Mouse (Mus musculus) adrenal gland (tissue): ENCODE data around the gene Rpp14.
"Not testable (repeated sequence)": the region's sequence is repeated elsewhere in the genome, so short reads cannot be mapped to it uniquely, and the experiment has no call there.

Source experiments
- intact Hi-C: fragments of 180-260 bp; cut with DNase I; formaldehyde crosslinking; loops from one replicate; pipeline ENCODE4 v1.15.1; 2025

Gene Rpp14

DNA sequence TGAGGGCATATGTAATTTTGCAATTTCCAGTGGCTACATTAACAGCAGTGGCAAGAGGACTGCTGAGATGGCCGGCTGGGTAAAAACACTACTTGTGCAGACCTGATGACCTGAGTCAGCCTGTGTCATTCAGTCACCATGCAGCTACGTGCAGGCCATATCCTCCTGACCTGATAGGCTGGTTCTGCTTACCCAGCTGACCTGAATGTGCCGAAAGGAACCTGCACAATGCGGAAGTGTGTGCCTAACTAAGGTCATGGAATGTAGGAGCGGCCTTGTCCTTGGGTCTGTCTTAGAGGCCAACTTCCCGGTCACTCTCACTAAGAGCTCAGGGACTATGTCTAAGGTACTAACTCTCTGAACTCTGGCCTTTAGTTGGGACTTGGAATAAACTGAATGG is 31.4 kb downstream of the Rpp14 start:
- intact Hi-C loops: no loop called here

DNA sequence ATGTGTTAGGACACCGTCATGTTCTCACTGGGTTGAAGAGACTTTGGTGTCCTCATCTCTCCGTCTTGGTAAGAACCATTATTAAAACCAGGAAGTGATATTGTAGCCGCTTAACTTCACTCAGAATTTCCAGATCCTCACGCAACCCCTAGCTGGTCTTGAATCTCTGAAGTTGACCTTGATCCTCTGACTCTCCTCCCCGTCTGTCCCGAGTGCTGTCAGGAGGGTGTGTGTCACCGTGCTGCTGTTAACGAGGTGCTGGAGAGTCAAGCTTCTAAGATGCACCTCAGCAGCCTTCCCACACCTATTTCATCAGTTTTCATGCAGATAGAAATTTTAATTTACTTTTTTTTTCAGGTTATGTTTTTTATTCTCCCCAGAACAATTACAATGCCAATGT is 31.9 kb downstream of the Rpp14 start:
- intact Hi-C loops: no loop called here

DNA sequence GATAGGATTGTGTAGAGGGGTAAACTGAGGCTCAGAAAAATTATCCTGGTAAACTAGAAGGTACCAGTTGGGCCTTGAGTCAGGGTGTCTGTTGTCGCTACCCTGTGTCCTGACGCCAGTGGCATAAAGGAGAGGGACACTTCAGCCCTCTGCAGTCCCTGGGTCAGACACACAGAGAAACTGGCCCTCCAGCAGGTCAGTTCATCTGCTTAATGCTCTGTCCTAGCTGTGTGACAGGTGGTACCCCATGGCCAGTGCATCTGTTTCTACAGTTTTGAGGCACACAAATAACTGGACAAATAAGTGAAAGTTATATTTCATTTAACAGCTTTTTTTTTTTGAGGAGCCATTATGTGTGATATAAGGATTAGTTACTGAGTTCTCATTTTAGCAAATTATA is 33.4 kb downstream of the Rpp14 start:
- intact Hi-C loops: no loop called here

DNA sequence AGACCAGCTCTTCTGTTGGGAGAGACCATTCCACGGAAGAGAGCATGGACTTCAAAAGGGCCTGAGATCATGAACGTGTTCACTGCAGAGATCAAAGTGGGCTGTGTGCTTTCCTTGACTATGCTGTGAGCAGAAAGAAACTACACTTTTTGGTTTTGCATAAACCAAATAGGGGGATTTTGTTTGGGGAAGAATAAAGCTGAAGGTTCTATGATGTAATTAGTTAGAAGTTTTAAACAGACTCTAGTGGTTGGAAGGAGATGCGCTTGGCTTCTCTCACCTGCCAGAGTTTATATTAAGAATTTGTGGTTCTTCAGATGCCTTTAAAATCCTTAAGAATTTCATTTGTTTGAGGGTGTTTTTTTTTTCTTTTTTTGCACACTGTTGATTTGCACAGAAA is 34.1 kb downstream of the Rpp14 start:
- intact Hi-C loops: no loop called here

DNA sequence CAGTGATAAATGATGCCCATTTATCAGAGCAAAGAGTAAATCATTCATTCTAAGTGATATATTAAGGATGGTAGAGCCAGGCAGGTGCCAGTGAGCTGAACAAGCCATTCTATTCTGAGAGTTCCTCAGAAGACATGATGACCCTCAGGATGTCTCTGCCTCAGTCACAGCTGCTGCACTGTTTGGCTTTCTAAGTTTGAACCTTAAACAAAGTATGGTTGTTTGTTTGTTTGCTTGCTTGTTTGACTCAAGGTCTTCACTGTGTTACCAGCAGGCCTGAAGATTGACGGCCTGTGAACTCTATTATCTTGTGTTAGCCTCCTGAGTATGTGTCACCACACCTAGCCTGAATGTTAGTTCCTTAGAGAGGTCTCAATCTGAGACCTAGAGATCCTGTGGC is 34.6 kb downstream of the Rpp14 start:
- intact Hi-C loops: no loop called here

DNA sequence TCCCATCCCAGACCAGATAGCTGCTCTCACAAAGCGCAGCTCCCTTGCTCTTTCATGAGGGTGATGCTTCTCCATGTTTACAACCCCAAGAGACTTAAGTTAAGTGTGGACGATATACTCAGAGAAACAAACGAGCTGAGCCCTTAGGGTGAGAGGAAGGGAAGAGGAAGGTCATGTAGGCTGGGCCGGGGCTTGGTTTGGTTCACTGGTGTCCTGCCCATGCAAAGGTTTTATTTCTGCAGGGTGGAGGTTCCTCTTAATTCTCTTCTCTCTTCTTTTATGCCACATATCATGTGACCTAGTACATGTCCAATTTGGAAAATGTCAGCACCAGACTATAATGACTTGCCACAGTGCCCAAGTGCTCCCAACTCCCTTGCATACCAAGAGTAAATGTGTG is 35.6 kb downstream of the Rpp14 start:
- intact Hi-C loops: no loop called here

DNA sequence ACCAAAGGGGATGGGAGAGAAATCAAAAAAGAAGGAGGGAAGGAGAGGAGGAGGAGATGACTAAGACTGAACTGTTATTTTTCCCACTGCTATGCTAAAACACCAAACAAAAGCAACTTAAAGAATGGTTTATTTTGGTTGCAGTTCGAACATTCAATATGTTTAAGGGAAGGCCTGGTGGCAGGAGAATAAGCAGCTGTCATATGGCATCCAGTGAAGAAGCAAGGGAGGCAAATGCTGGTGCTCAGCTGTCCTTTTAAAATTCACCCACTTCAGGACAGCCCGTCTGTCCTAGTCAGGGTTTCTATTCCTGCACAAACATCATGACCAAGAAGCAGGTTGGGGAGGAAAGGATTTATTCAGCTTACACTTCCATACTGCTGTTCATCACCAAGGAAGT is 37.2 kb downstream of the Rpp14 start:
- intact Hi-C loops: no loop called here

DNA sequence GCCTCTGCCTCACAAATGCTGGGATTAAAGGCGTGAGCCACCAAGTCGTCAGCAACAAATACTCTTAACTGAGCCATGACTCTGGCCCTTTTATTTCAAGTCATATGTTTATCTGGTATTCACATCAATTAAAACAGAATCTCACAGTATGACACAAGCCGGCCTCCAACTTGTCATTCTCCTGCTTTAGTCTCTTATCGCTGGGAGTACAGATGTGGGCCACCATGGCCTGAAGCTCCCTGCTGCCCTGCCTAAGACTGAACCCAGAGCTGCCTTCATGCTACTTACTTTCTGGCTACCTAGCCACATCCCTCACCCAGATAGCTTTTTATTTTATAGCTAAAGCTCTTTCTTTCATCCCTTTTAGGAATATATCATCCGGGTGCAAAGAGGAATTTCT is 39.3 kb downstream of the Rpp14 start:
- intact Hi-C loops: no loop called here

DNA sequence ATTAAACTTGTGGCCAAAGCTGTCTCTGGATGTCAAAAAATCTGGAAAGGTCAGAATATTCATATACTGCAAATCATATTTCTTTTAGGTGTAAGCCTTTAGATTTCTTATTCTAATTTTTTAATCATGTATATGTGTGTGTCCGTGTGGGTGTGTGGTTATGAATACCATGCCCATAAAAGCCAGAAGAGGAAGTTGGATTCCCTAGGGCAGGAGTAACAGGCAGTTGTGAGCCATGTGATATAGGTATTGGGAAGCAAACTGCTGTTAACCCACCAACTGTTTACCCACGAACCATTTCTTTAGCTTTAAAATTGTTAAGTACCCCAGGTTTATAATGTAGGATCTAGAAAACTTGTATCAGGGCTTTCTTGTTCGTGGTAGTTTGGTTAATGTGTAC is 39.7 kb downstream of the Rpp14 start:
- intact Hi-C loops: no loop called here

DNA sequence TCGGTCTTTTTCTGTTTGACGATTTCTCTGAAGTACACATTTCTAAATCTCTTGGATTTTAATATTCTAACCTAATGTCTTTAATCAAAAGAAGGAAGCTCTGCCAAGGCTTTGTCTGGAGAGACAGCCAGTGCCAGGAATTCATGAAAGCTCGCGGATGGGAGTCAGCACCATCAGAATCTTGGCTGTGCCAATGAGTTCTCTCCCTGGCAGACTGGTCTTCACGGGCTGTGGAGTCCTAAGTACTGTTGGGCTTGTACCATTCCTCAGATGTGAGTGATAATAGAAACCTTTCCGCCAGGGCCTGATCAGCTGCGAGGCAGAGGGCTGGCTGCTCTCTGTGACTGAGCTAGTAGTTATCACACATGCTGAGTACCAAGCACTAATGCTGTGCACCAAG is 43.0 kb downstream of the Rpp14 start:
- intact Hi-C loops: no loop called here

DNA sequence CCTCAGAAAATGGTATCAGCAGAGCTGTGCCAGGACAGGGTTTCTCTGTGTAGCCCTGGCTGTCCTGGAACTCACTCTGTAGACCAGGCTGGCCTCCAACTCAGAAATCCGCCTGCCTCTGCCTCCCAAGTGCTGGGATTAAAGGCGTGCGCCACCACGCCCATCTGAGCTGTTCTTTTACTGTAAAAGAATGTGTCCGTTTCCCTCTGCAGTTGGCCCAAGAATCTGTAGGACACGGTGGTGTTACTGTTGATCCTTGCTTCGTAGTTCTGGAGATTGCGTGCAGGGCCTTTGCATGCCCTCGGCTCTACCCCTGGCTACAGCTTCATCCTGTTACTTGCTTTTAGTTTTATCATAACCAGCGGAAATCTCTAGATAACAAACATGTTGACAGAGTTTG is 43.4 kb downstream of the Rpp14 start:
- intact Hi-C loops: not testable (repeated sequence)

DNA sequence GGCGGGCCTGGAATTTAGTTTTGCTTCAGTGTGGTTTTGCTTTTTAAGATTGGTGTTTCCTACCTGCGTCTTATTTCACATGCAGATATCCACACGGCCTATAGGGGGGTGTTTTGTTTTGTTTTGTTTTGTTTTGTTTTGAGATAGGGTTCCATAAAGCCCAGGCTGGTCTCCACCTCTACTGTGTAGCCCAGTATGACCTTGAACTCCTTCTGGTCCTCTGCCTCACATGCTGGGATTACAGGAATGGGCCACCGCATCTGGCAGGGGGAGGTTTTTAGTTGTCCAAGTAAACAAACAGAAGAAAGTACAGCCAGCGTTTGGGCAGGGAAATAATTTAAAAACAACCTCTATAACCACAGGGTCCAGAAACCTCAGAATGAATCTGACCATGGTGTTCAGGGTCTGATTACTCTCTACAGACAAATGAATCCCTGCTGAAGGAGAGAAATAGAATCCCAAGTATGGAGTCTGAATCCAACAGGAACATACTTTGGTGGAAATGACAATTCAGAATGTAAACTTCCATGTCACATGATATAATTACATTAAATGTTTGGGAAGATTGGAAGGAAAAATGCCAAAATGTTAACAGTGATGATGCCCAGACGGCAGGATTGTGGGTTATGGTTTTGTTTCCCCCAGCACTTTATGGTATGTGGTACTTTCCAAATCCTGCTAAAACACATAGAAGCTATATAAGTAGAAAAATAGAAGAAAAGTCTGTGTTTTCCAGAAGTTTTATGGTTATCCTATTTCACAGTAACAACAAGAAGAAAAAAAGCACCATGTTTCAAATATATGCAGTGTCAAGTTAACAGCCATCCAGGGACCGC is 44.1 kb downstream of the Rpp14 start:
- intact Hi-C loops: no loop called here

DNA sequence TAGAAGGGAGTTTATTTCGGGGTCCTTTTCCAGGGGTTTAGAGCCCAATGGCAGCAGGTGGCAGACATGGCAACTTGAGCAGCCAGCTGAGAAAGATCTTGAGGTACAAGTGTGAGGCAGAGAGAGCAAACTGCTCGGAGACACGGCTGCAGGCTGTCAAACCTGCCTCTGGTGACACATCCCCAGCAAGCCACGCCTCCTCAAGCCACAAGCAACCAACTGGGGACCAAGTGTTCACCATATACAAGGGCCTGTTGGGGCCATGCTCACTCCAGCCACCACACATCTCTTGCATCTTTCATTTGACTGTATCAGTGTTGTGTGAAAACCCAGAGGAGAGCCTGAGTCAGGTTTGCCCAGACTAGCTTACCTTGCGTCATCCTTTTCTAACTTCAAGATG is 47.8 kb downstream of the Rpp14 start:
- intact Hi-C loops: no loop called here

DNA sequence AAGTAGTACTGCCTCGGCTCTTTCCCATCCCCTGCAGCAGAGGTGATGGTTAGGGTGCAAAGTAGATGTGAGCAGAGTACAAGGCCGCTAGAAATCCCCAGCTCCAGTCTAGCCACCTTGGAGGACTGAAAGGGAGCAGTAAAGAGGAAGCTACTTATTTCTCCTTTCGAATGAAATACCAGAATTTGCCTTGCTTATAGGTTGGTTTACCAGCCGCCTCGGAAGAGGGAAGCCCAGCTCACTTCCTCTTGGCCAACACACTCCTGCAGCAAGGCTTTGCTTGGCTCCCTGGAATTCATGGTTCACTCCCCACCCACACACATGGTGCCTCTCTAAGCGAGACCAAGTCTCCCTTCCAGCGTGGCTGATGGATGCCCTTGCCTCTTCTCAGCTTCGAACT is 52.6 kb downstream of the Rpp14 start:
- intact Hi-C loops: no loop called here

DNA sequence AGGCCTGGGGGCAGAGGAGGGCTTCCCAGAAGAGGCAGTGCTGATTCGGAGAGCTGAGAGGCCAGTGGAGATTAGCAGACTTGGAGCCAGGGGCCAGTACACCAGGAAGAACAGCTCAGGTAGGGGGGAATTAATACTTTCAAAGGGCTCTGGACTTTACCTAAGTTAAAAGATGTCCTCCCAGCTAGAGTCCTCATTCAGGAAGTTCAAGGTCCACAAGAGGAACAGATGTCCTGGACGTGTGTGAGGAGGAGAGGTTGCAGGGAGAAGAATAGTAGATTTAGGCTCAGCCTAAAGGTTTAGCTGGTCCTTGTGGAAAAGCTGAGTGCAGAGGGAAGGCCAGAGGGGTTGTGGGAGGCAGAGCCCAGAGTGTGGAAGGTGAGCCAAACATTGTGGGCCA is 54.1 kb downstream of the Rpp14 start:
- intact Hi-C loops: no loop called here

DNA sequence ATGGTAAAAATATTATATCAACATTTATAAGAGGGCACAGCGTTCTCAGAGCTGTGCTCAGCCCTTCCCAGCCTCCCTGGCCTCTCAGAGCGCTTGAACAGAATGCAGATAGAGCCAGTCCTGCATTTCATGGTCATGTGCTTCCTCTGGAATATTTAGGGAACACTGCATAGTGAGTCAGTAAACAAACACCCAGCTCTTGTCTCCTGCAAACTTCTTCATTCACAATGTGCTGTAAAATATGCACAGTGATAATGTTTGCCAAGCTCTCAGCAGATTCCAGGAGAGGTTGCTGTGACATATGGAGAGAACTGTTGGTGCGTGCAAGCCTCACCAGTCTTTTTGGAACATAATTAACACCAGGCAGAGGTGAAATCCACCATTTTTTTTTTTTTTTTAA is 55.0 kb downstream of the Rpp14 start:
- intact Hi-C loops: no loop called here

DNA sequence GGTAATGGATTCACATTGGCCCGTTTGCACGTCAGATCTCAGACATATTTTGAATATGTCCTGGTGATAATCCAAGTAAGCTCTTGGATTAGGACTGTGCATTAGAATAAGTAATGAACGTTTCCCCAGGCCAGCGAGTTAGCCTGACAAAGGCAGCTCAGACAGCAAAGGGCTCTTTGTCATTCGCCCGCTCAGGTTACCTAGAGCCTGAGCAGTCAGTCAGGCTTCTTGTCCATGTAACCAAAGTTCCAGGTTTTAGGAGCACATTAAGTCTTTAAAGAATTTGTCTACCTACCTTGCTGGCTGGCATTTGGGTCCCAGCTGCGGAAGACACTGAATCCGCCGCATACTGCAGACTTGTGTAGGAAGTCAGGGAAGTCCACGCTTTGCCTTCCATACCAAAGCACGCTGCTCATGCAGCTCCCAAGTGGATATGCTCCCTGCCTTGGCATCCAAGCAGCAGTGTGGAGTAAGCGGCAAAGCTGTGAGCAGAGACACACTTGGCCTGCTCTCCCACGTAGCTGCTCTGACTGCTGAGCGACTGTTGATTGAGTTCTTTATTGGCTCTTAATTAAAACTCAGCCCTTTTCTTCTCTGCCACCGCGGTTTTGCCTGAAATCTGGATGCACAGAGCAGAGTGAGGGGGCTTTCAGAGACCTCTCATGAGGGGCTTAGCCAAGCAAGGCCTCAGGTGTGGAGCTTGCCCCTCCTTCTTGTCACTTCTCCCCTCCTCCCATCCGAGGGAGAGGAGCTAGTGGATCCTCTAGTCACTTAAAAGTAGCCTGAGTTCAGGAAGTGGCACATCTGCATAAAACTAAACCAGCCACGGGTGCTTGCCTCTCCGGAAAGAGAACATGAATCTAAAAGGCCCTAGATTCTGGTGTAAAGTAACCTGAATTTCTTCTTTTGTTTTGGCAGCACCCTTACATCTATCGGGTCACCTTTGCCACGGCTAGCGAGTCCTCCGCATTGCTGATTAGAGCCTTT is 59.9 kb downstream of the Rpp14 start:
- intact Hi-C loops: no loop called here

DNA sequence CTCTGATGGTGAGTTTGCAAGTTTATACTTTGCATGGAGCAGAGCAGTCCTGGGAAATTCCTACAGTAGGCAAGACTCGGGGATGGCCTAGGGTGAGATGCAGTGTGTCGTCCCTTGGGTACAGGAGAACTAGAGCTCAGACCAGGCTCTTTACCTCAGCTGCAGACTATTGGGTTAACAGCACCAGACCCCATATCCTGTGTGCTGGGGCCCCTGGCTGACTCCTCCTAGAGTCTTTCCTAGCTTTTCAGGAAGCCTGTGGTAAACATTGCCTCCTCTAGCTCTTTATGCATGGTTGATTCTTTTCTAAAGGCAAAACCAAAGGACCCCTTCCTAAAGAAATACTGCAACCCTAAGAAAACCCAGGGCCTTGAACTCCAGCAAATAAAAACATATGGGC is 61.0 kb downstream of the Rpp14 start:
- intact Hi-C loops: no loop called here
